Mouse (Mus musculus): Measurements from ENCODE around the gene Slc4a10. TPM values are rescaled to one million over a fixed set of nuclear protein-coding genes. Genes with fewer than 3 reads are reported as not detected.
"Not testable (repeated sequence)": the region's sequence is repeated elsewhere in the genome, so short reads cannot be mapped to it uniquely, and the experiment has no call there.

Slc4a10 gene
- 0.42 and 0.90 TPM in 2 replicates for polyA plus RNA-seq (2016; fragmentation: Nextera tagmentation; extraction: Ambion mirVana)

GRCm38 (mm10) chr2:62046421-62046845 lies at the start of gene Slc4a10:
Slc4a10 (plus strand) TSS chr2:62046462.
- WGBS = 9% methylated on average over 10 of the region's 10 CpGs
- Histone ChIP-seq H3K36me3 (no peaks in the 10 kb centered on the region), H3K27me3 (replicated peaks) (no peaks in the 10 kb centered on the region), H3K4me3 (peak within 1 kb of the TSS; percentile 64), H3K9ac (peak within 1 kb of the TSS; percentile 68; the same call in 1 of the 2 replicates), H3K9me3 (replicated peaks) (no peaks in the 10 kb centered on the region), H3K27ac (ENCODE audit: poor library complexity, severe bottlenecking) (no peak within 1 kb of the TSS), H3K4me1 (replicated peaks) (peaks cover 4% of the 10 kb centered on the region), H3K4me2 (peak within 1 kb of the TSS; percentile 75)
- no peak for ATAC-seq (ENCODE audit: insufficient number of reproducible peaks, low FRiP score)

- not testable (repeated sequence) for H3K36me3 ChIP-seq
- 76% methylated on average over 6 of the region's 6 CpGs for WGBS
These were observed 45.0 kb upstream of the Slc4a10 start for GRCm38 (mm10) chr2:62001251-62001650.

DNA sequence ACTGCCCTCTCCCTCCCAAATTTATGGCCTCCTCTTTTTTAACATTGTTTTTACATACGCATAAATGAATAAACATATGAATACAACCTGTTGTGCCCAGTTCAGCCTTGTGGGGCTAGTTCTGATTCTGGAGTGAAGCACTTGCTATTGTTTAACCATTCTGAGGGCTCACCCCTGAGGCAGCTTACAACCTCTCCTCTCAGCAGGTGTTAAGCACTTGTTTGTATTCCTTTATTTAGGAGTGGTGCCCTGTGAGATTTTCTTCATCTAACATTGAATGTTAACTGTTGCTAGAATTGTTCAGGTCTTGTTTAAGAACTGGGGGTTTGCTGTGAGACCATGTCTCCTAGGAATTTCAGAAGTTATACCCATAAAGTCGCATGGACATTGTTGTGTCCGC lies 28.1 kb upstream of the Slc4a10 start:
- 61% methylated on average over 3 of the region's 3 CpGs for WGBS
- Histone ChIP-seq H3K4me1 (replicated peaks) (no peaks in the 10 kb centered on the region), H3K27me3 (replicated peaks) (no peaks in the 10 kb centered on the region), H3K36me3 (no peaks in the 10 kb centered on the region), H3K27ac (ENCODE audit: poor library complexity, severe bottlenecking) (no peak overlapping the region), H3K9me3 (replicated peaks) (0 out of 2 replicates have a peak, but pooled peaks cover 4% of the 10 kb centered on the region), H3K4me3 (no peak overlapping the region), H3K4me2 (no peak overlapping the region), H3K9ac (no peak overlapping the region)
- no peak for ATAC-seq (ENCODE audit: insufficient number of reproducible peaks, low FRiP score)

More at GRCm38 (mm10) chr2:62001251-62001650, 45.0 kb upstream of the Slc4a10 start:
- not testable (repeated sequence) for H3K27ac ChIP-seq (ENCODE audit: poor library complexity, severe bottlenecking); H3K4me2 ChIP-seq; H3K4me1 ChIP-seq (replicated peaks); H3K27me3 ChIP-seq (replicated peaks); H3K9ac ChIP-seq; H3K9me3 ChIP-seq (replicated peaks); ATAC-seq (ENCODE audit: insufficient number of reproducible peaks, low FRiP score); H3K4me3 ChIP-seq

DNA sequence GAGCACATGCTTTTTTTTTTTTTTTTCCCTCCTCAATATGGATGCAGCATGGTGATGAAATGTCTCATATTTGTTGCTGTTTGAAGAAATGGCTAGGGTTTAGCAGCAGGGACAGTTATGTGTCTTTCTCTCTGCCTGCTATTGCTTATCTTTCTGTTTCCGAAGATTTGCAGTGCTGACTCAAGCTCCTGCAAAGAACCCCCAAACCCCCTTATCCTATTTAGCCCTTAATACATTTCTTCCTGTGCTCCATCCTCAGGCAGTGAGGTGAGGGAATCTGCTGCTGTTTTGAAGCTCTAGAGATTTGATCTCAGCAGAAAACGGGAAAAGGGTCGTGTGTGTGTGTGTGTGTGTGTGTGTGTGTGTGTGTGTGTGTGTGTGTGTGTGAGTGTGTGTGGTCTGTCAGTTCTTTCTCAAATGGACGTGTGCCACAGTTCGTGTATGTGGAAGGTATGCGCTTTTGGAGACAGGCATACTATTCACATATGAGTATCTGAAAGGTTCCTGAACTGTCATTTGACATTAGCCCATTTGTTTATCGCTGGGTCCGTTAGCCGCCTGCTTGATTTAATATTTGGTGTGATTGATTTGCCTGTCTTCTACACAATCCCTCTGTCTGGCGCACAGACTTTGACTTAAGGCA lies 720 bp downstream of the Slc4a10 start:
- no peaks in the 10 kb centered on the region for H3K9me3 ChIP-seq (replicated peaks)
- H3K27ac ChIP-seq (ENCODE audit: poor library complexity, severe bottlenecking) = no peak overlapping the region
- peak overlapping the region; percentile 75 for H3K4me2 ChIP-seq
- 0 out of 2 replicates have a peak, but pooled peaks have one; percentile 2 for ATAC-seq (ENCODE audit: insufficient number of reproducible peaks, low FRiP score)
- H3K4me3 ChIP-seq = peak overlapping the region; percentile 64
- WGBS = 10% methylated on average over 10 of the region's 10 CpGs
- peak overlapping the region; percentile 68; the same call in 1 of the 2 replicates for H3K9ac ChIP-seq
- peaks cover 4% of the 10 kb centered on the region for H3K4me1 ChIP-seq (replicated peaks)
- H3K36me3 ChIP-seq = no peaks in the 10 kb centered on the region
- no peaks in the 10 kb centered on the region for H3K27me3 ChIP-seq (replicated peaks)

GRCm38 (mm10) chr2:62047504-62048005 lies 1.3 kb downstream of the Slc4a10 start:
- no peaks in the 10 kb centered on the region for H3K9me3 ChIP-seq (replicated peaks)
- no peaks in the 10 kb centered on the region for H3K36me3 ChIP-seq
- 1% methylated on average over 14 of the region's 14 CpGs for WGBS
- no peaks in the 10 kb centered on the region for H3K27me3 ChIP-seq (replicated peaks)
- no peak overlapping the region for H3K27ac ChIP-seq (ENCODE audit: poor library complexity, severe bottlenecking)
- peaks cover 4% of the 10 kb centered on the region for H3K4me1 ChIP-seq (replicated peaks)
- peak overlapping the region; percentile 68 for H3K9ac ChIP-seq
- 0 out of 2 replicates have a peak, but pooled peaks have one; percentile 36 for ATAC-seq (ENCODE audit: insufficient number of reproducible peaks, low FRiP score)
- peak overlapping the region; percentile 75 for H3K4me2 ChIP-seq
- H3K4me3 ChIP-seq = peak overlapping the region; percentile 64

DNA sequence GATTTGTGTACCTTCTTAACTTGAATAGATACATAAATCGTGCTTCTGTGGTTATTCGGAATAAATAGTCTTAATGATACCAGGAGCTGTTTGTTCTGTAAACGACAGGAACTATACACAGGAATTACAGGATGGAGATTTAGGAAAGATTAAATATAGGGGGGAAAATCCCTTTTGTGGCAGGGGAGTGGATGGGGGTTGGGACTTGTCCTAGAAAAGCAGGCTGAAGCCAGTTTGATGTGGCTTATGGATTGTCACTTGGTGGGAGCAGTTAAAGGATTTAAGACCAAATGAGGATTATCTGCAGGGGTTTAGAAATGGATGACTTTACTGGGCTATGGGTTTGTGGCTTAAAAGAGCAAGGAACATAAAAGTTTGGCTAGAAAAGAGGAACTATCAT lies 1.9 kb downstream of the Slc4a10 start:
- H3K4me2 ChIP-seq = peak overlapping the region; percentile 75
- H3K27ac ChIP-seq (ENCODE audit: poor library complexity, severe bottlenecking) = no peak overlapping the region
- no peak for ATAC-seq (ENCODE audit: insufficient number of reproducible peaks, low FRiP score)
- no peaks in the 10 kb centered on the region for H3K27me3 ChIP-seq (replicated peaks)
- H3K36me3 ChIP-seq = no peaks in the 10 kb centered on the region
- H3K9ac ChIP-seq = 0 out of 2 replicates have a peak overlapping the region, but pooled peaks have one; percentile 68
- H3K4me1 ChIP-seq (replicated peaks) = peaks cover 4% of the 10 kb centered on the region
- WGBS = 18% methylated on average over 3 of the region's 3 CpGs
- peak overlapping the region; percentile 64; the same call in 1 of the 2 replicates for H3K4me3 ChIP-seq
- no peaks in the 10 kb centered on the region for H3K9me3 ChIP-seq (replicated peaks)

- no peak overlapping the region for H3K4me3 ChIP-seq
- no peak for ATAC-seq (ENCODE audit: insufficient number of reproducible peaks, low FRiP score)
- no peaks in the 10 kb centered on the region for H3K9me3 ChIP-seq (replicated peaks)
- H3K4me2 ChIP-seq = no peak overlapping the region
- no peak overlapping the region for H3K9ac ChIP-seq
- H3K36me3 ChIP-seq = no peaks in the 10 kb centered on the region
- H3K27me3 ChIP-seq (replicated peaks) = no peaks in the 10 kb centered on the region
- H3K4me1 ChIP-seq (replicated peaks) = no peaks in the 10 kb centered on the region
- H3K27ac ChIP-seq (ENCODE audit: poor library complexity, severe bottlenecking) = no peak overlapping the region
These were observed 30.2 kb downstream of the Slc4a10 start for GRCm38 (mm10) chr2:62076512-62076911.

DNA sequence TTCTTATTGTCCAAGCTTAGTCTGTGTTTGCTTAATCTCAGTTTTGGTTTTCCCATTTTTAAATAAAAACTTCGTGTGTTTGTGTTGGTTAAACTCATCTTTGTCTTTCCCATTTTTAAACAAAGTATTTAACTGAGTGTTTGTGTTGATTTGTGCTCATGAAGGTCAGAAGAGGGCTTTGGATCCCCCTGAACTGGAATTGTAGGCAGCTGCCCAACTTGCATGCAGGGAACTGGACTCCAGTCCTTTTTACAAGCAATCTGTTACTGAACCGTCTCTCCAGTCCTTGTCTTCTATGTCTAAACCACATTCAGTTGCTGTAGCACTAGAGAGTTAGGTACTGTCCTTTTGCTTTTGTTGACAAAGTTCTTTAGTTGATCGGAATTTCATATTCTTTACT lies 41.3 kb downstream of the Slc4a10 start:
- Histone ChIP-seq H3K9ac (no peak overlapping the region), H3K4me3 (no peak overlapping the region), H3K27ac (ENCODE audit: poor library complexity, severe bottlenecking) (no peak overlapping the region), H3K4me2 (no peak overlapping the region), H3K9me3 (replicated peaks) (0 out of 2 replicates have a peak, but pooled peaks cover 3% of the 10 kb centered on the region), H3K36me3 (no peaks in the 10 kb centered on the region), H3K4me1 (replicated peaks) (no peaks in the 10 kb centered on the region), H3K27me3 (replicated peaks) (no peaks in the 10 kb centered on the region)
- 64% methylated on average over 3 of the region's 3 CpGs for WGBS
- no peak for ATAC-seq (ENCODE audit: insufficient number of reproducible peaks, low FRiP score)

GRCm38 (mm10) chr2:62088715-62089114 lies 42.5 kb downstream of the Slc4a10 start:
- Histone ChIP-seq H3K27ac (ENCODE audit: poor library complexity, severe bottlenecking) (no peak overlapping the region), H3K36me3 (no peaks in the 10 kb centered on the region), H3K4me2 (no peak overlapping the region), H3K9ac (no peak overlapping the region), H3K27me3 (replicated peaks) (no peaks in the 10 kb centered on the region), H3K9me3 (replicated peaks) (no peaks in the 10 kb centered on the region), H3K4me3 (no peak overlapping the region), H3K4me1 (replicated peaks) (no peaks in the 10 kb centered on the region)
- 74% methylated on average over 8 of the region's 8 CpGs for WGBS
- no peak for ATAC-seq (ENCODE audit: insufficient number of reproducible peaks, low FRiP score)

DNA sequence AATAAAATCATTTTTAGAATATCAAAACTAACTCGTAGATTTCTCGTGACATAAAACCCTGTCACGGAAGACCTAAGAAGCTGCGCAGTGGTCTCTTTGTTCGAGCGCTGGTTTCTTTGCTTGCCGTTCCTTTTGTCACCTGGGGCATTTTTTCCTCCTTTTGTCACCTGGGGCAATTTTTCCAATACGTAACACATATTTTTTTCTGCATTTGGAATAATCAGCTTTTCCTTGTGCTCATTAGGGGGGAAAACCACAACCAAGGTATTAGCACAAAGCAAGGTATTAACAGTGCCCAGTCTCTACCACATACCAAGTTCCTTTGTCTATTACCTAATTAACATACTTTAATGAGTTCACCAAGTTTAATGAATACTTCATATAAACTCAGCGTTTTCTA lies 42.9 kb downstream of the Slc4a10 start:
- Histone ChIP-seq H3K4me2 (no peak overlapping the region), H3K4me3 (no peak overlapping the region), H3K9ac (no peak overlapping the region), H3K4me1 (replicated peaks) (no peaks in the 10 kb centered on the region), H3K9me3 (replicated peaks) (no peaks in the 10 kb centered on the region), H3K36me3 (no peaks in the 10 kb centered on the region), H3K27ac (ENCODE audit: poor library complexity, severe bottlenecking) (no peak overlapping the region), H3K27me3 (replicated peaks) (no peaks in the 10 kb centered on the region)
- ATAC-seq (ENCODE audit: insufficient number of reproducible peaks, low FRiP score) = no peak
- WGBS = 79% methylated on average over 9 of the region's 9 CpGs

DNA sequence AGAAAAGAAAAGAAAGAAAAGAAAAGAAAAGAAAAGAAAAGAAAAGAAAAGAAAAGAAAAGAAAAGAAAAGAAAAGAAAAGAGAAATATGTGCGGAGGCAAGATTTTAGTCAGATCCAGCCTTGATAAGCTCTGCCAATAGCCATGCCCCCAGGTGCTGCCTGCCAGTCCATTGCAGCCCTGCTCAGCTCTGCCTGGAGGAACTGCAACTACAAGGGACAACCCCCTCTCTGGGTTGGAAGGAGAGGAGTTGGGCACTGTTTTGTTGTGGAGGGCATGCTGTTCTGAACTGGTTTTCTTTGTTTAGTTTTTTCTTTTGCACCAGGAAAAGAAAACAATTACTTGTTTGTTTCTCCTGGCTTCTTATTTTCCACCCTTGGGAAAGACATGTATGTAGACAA lies 54.3 kb downstream of the Slc4a10 start:
- no peak overlapping the region for H3K4me2 ChIP-seq
- ATAC-seq (ENCODE audit: insufficient number of reproducible peaks, low FRiP score) = no peak
- 80% methylated on average over 1 of the region's 1 CpGs for WGBS
- no peak overlapping the region for H3K9ac ChIP-seq
- H3K27me3 ChIP-seq (replicated peaks) = no peaks in the 10 kb centered on the region
- H3K4me3 ChIP-seq = no peak overlapping the region
- no peak overlapping the region for H3K27ac ChIP-seq (ENCODE audit: poor library complexity, severe bottlenecking)
- no peaks in the 10 kb centered on the region for H3K9me3 ChIP-seq (replicated peaks)
- no peaks in the 10 kb centered on the region for H3K4me1 ChIP-seq (replicated peaks)
- no peaks in the 10 kb centered on the region for H3K36me3 ChIP-seq
